In the genomic region with DNA sequence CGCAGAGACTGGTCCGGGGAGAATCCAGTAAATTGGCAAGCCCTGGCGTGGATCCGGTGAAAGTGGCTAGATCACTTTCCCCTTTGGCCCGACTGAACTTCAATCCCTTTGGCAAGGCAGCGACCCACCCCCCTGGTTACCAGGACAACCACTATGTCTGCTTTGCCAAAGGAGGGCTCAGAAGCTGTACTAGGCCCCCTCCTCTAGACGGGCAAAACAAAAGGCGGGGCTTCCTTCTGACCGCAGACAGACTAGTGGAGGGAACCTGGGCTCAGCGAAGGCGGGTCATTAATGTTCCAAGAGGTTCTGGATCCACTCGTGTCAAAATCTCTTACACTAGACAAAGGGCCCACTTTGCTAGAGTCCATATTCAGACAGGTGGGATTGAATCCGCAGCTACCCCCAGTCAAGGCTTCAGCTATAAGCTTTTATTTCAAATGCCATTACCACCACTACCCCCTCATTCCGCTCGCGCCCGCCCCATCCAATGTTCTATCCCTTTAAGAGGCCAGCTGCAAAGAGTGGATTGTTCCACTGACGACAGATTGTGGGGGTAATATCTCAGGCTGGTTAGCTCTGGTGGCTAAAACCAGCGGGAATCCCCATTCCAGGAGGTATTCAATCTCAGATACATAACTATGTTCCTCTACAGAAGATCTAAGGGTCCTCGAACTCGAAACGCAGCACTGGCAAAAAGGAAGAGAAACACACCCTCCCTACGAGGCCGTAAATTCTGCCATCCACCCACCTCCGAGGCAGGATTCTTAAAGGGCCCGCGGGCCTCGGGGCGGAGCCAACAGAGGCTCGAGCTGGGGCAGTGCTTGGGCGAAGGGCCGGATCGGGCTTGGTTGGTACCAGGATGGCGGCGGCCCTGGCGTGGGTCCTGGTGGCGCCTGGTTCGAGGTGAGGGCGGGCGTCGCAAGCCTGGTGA, we compare ENCODE assay signal across 1 mouse cellular context.
TF ChIP-seq lines count a peak whose summit lies in the region.

No protein-coding gene starts in this region.

TF ChIP-seq in CH12.LX, 34 proteins besides CTCF, POLR2A, EP300 and RAD21:
- TF ChIP-seq ZC3H11A (IDR thresholded peaks at IDR 0.05; ENCODE audit: low read depth, low read length) (no peak), UBTF (IDR thresholded peaks at IDR 0.05; ENCODE audit: low read depth, low read length) (no peak), TBP (conservative IDR thresholded peaks at IDR 0.05; ENCODE audit: low read depth, low read length) (peak; percentile 42; the same call in 1 of the 2 replicates), HCFC1 (IDR thresholded peaks at IDR 0.05; ENCODE audit: low read depth, low read length) (peak; percentile 74), SIN3A (IDR thresholded peaks at IDR 0.05; ENCODE audit: low read length) (peak; percentile 99), MAX (IDR thresholded peaks at IDR 0.05; ENCODE audit: low read length) (0 out of 2 replicates have a peak, but pooled peaks have one; percentile 5), NELFE (IDR thresholded peaks at IDR 0.05; ENCODE audit: low read depth, low read length) (peak; percentile 50; the same call in 1 of the 2 replicates), MAFK (IDR thresholded peaks at IDR 0.05; ENCODE audit: insufficient replicate concordance, low read length) (no peak), TCF12 (IDR thresholded peaks at IDR 0.05; ENCODE audit: low read depth, low read length) (peak; percentile 41; the same call in 1 of the 2 replicates), CHD1 (IDR thresholded peaks at IDR 0.05; ENCODE audit: low read depth, low read length) (peak; percentile 99), USF2 (conservative IDR thresholded peaks at IDR 0.05; ENCODE audit: low read depth, low read length) (no peak), NRF1 (IDR thresholded peaks at IDR 0.05; ENCODE audit: low read depth, low read length) (no peak), ETS1 (conservative IDR thresholded peaks at IDR 0.05; ENCODE audit: low read depth, low read length) (no peak), MXI1 (IDR thresholded peaks at IDR 0.05; ENCODE audit: low read depth, low read length) (no peak), BHLHE40 (IDR thresholded peaks at IDR 0.05; ENCODE audit: low read depth, low read length) (no peak)
